In genomic region chr4:143411566-143412218, GRCm38 (mm10) we compare ENCODE assay signal across 9 mouse cellular contexts. TPM values are rescaled to one million over a fixed set of nuclear protein-coding genes. Genes with fewer than 3 reads are reported as not detected.
DNase-seq lines count a peak whose midpoint lies in the region; ATAC-seq and TF ChIP-seq lines count a peak whose summit lies in the region.
"Had no signal": no experiment of that assay in that cellular context is flagged by ENCODE, and none has a peak within 500 bp of the region (broad histone marks: within the 10 kb centered on the region; RNA-seq: fewer than 3 reads in every experiment).

No protein-coding gene starts in this region.

- peak overlapping the region; percentile 25 for H3K4me2 ChIP-seq in embryonic facial prominence, embryonic 11.5 days (ENCODE audit: low read depth, low read length)
- H3K4me2 ChIP-seq in intestine, embryonic 14.5 days (ENCODE audit: low read length): peak overlapping the region; percentile 65

- no peak for TF ChIP-seq POLR2A in heart, adult 2 months (IDR thresholded peaks at IDR 0.05; ENCODE audit: insufficient read depth, low read depth, low read length)

- H3K27me3 ChIP-seq in heart, adult 2 months (ENCODE audit: control insufficient read depth, insufficient read depth, low read length): no peaks in the 10 kb centered on the region
- H3K27me3 ChIP-seq in embryonic facial prominence, embryonic 11.5 days (ENCODE audit: control insufficient read depth, insufficient read depth, low read length): no peaks in the 10 kb centered on the region
- no peaks in the 10 kb centered on the region for H3K27me3 ChIP-seq in intestine, embryonic 14.5 days (replicated peaks; ENCODE audit: control insufficient read depth, insufficient read depth, low read length)

- H3K9me3 ChIP-seq in embryonic facial prominence, embryonic 11.5 days (replicated peaks; ENCODE audit: control insufficient read depth, low read length): no peaks in the 10 kb centered on the region
- H3K9me3 ChIP-seq in intestine, embryonic 14.5 days (ENCODE audit: control insufficient read depth, low read length): peaks cover 7% of the 10 kb centered on the region

- peaks cover 5% of the 10 kb centered on the region for H3K36me3 ChIP-seq in heart, adult 2 months (ENCODE audit: control insufficient read depth, insufficient read depth, low read length)
- no peaks in the 10 kb centered on the region for H3K36me3 ChIP-seq in embryonic facial prominence, embryonic 11.5 days (replicated peaks; ENCODE audit: control insufficient read depth, insufficient read depth, low read depth, low read length)
- H3K36me3 ChIP-seq in intestine, embryonic 14.5 days (ENCODE audit: control insufficient read depth, insufficient read depth, low read length): peaks cover 23% of the 10 kb centered on the region

- peak; percentile 30; the same call in 1 of the 2 replicates for ATAC-seq in embryonic facial prominence, embryonic 11.5 days (replicated peaks; ENCODE audit: insufficient number of reproducible peaks, low FRiP score, low TSS enrichment, low read depth)
- no peak for ATAC-seq in intestine, embryonic 14.5 days (replicated peaks; ENCODE audit: low FRiP score, low TSS enrichment, low read depth)

- peak overlapping the region; percentile 57 for H3K4me3 ChIP-seq in heart, adult 2 months
- H3K4me3 ChIP-seq in embryonic facial prominence, embryonic 11.5 days (ENCODE audit: low read depth, low read length): peak overlapping the region; percentile 50
- peak overlapping the region; percentile 67 for H3K4me3 ChIP-seq in intestine, embryonic 14.5 days (ENCODE audit: low read depth, low read length)

- 58% methylated on average over 5 of the region's 5 CpGs for WGBS in heart, adult 2 months
- WGBS in embryonic facial prominence, embryonic 11.5 days: 75% methylated on average over 5 of the region's 5 CpGs
- 75% methylated on average over 5 of the region's 5 CpGs for WGBS in intestine, embryonic 14.5 days

- peak overlapping the region; percentile 89 for H3K27ac ChIP-seq in heart, adult 2 months
- H3K27ac ChIP-seq in embryonic facial prominence, embryonic 11.5 days (replicated peaks; ENCODE audit: low read depth, low read length): no peak overlapping the region
- H3K27ac ChIP-seq in intestine, embryonic 14.5 days (ENCODE audit: low read depth): 0 out of 2 replicates have a peak overlapping the region, but pooled peaks have one; percentile 83

- no peak for TF ChIP-seq EP300 in heart, adult 2 months (IDR thresholded peaks at IDR 0.05; ENCODE audit: insufficient read depth, low read depth, low read length)

- H3K4me1 ChIP-seq in heart, adult 2 months (ENCODE audit: control insufficient read depth, insufficient read depth, low read length): peaks cover 3% of the 10 kb centered on the region; the same call in 1 of the 2 replicates
- no peaks in the 10 kb centered on the region for H3K4me1 ChIP-seq in embryonic facial prominence, embryonic 11.5 days (ENCODE audit: control insufficient read depth, insufficient read depth, low read length)
- H3K4me1 ChIP-seq in intestine, embryonic 14.5 days (replicated peaks; ENCODE audit: control insufficient read depth, insufficient read depth, low read length): no peaks in the 10 kb centered on the region

- no peaks in the 10 kb centered on the region for H3K79me2 ChIP-seq in heart, adult 2 months (replicated peaks; ENCODE audit: control insufficient read depth, insufficient read depth, low read length)

- no peak for TF ChIP-seq CTCF in heart, adult 2 months (IDR thresholded peaks at IDR 0.05)

- no peak for DNase-seq in heart, adult 2 months
- no peak for DNase-seq in heart, adult 8-10 months (ENCODE audit: low spot score)
- peak; percentile 12 for DNase-seq in CD4-positive helper T cell, adult 2 months (ENCODE audit: low read depth, low spot score)
- no peak for DNase-seq in embryonic facial prominence, embryonic 11.5 days (ENCODE audit: low spot score)
- DNase-seq in intestine, embryonic 14.5 days (ENCODE audit: low spot score): no peak
- peak; percentile 3 for DNase-seq in lung, postnatal 25 days (ENCODE audit: low spot score)
- DNase-seq in embryo, embryonic 10 days (ENCODE audit: low spot score): no peak
- no peak for DNase-seq in spleen, postnatal 36 days (ENCODE audit: low spot score in 2 of 2)

- H3K9ac ChIP-seq in heart, adult 2 months (ENCODE audit: low read depth, low read length): no peak overlapping the region
- H3K9ac ChIP-seq in embryonic facial prominence, embryonic 11.5 days (replicated peaks; ENCODE audit: low read length): peak overlapping the region; percentile 62
- H3K9ac ChIP-seq in intestine, embryonic 14.5 days (ENCODE audit: low read length): peak overlapping the region; percentile 59; the same call in 1 of the 2 replicates

- intact Hi-C loops in heart, adult 2 months (cut with DNase I): no loop called here

RNA-seq across cellular contexts. Expression of gene Pramef8, which starts 0.5 kb away (rescaled TPM):
- total RNA-seq in heart, adult 2 months (2021): 1 to 10 TPM; 8.0 to 8.4 TPM
- polyA plus RNA-seq in heart, adult 2 months (2012; rRNA removed): 4.1 and 10.9 TPM in 2 replicates
- total RNA-seq in heart, adult 8-10 months (2022): 10 to 100 TPM in 2 of 4 experiments, 1 to 10 TPM in 2; 8.4 to 11.9 (median 10.0) TPM
- polyA plus RNA-seq in embryonic facial prominence, embryonic 11.5 days (2014; fragmentation: Nextera tagmentation; extraction: Ambion mirVana): 18.7 and 19.0 TPM in 2 replicates
- 15.0 and 16.3 TPM in 2 replicates for polyA plus RNA-seq in intestine, embryonic 14.5 days (2014; fragmentation: Nextera tagmentation; extraction: Ambion mirVana)

RNA-seq across cellular contexts. Expression of gene Pramel1, which starts 17.5 kb away (rescaled TPM):
- total RNA-seq in heart, adult 2 months (2021): not detected
- not detected in 2 replicates for polyA plus RNA-seq in heart, adult 2 months (2012; rRNA removed)
- not detected for total RNA-seq in heart, adult 8-10 months (2022)
- not detected in 2 replicates for polyA plus RNA-seq in embryonic facial prominence, embryonic 11.5 days (2014; fragmentation: Nextera tagmentation; extraction: Ambion mirVana)
- not detected in 2 replicates for polyA plus RNA-seq in intestine, embryonic 14.5 days (2014; fragmentation: Nextera tagmentation; extraction: Ambion mirVana)
- total RNA-seq: neutrophil, adult 5-6 weeks had no signal

RNA-seq across cellular contexts. Expression of gene Oog4, which starts 38.4 kb away (rescaled TPM):
- not detected for total RNA-seq in heart, adult 2 months (2021)
- not detected in 2 replicates for polyA plus RNA-seq in heart, adult 2 months (2012; rRNA removed)
- not detected for total RNA-seq in heart, adult 8-10 months (2022)
- polyA plus RNA-seq in embryonic facial prominence, embryonic 11.5 days (2014; fragmentation: Nextera tagmentation; extraction: Ambion mirVana): not detected in 2 replicates
- not detected in 2 replicates for polyA plus RNA-seq in intestine, embryonic 14.5 days (2014; fragmentation: Nextera tagmentation; extraction: Ambion mirVana)
- total RNA-seq: neutrophil, adult 5-6 weeks had no signal

Comparison
In these comparisons a context has a peak if more than half of its experiments do, and no peak if none do; other contexts are left out.
1. DNase-seq: peak in CD4-positive helper T cell, adult 2 months (single experiment) and lung, postnatal 25 days (single experiment); none in heart, adult 2 months (0 of 2), heart, adult 8-10 months (single experiment), embryonic facial prominence, embryonic 11.5 days (single experiment), intestine, embryonic 14.5 days (single experiment), embryo, embryonic 10 days (single experiment) and spleen, postnatal 36 days (0 of 2).
2. Peak in every context shown above with its lines, with median percentiles within 50 percentile points of each other: H3K4me3 ChIP-seq.